Mouse (Mus musculus): ENCODE results near the gene Slc44a3. TPM values are rescaled to one million over a fixed set of nuclear protein-coding genes. Genes with fewer than 3 reads are reported as not detected.
"Not testable (repeated sequence)": the region's sequence is repeated elsewhere in the genome, so short reads cannot be mapped to it uniquely, and the experiment has no call there.

Slc44a3 gene
- total RNA-seq, 2 experiments from 2014 or later, result 0.16 TPM; not detected in 1

DNA sequence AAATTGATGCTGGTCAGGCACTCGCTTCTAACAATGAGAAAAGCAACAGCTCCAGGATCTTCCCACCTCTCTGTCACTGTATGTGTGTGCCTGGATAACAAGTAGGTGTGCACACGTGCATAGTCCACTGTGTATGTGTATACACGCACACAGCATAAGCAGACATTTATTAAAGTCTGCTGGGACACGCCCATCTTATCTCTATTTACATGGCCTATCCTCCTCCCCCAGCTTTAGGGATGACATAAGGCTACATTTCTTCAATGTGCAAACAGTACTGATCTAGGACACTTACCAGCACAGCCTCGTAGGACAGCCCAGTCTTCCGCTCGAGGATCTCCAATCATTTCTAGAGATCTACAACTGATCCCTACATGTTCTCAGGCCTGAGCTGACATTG is 24.1 kb upstream of the Slc44a3 start:
- intact Hi-C loops (cut with DNase I; ENCODE audit: low total_unique reads), result no loop called here
- DNase-seq, result no peak

DNA sequence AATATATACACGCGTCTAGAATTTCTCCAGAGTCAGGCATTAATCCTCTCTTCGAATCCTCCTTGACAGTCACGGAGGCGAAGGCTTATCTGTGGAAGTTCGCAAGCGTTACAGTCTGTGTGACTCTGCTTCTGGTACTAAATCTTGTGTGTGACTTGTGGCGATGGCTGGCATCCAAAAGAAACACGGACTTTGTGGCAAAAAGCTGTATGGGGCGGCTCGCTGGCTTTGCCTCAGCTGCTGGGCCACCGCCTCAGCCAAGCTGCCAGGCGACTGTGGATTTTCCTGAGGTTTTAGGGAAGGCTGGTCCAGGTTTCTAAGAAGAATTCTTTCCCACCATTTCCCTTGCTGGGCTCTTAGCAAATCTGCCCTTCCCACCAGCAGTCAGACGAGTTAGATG is 21.1 kb upstream of the Slc44a3 start:
- no peak for DNase-seq
- intact Hi-C loops (cut with DNase I; ENCODE audit: low total_unique reads), result no loop called here

DNA sequence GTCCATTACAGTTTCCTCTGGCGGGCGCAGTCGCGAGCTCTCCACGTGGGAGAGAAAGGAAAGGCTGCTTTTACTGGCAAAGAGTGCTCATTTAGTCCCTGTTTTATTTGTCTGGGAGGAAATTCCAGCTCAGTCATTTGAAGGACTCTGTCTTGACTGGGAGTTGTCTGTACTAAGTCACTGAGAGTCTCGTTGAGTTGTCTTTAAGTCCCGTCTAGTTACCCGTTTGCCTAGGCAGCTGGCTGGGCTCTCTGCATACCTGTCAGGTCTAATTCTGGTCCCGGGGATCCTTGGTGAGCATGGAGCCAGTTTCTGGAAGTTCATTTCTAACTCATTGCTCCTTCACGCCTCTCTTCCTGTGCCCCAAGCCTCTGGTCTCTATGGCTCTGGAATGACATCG is 20.5 kb upstream of the Slc44a3 start:
- DNase-seq, result no peak
- intact Hi-C loops (cut with DNase I; ENCODE audit: low total_unique reads), result no loop called here

DNA sequence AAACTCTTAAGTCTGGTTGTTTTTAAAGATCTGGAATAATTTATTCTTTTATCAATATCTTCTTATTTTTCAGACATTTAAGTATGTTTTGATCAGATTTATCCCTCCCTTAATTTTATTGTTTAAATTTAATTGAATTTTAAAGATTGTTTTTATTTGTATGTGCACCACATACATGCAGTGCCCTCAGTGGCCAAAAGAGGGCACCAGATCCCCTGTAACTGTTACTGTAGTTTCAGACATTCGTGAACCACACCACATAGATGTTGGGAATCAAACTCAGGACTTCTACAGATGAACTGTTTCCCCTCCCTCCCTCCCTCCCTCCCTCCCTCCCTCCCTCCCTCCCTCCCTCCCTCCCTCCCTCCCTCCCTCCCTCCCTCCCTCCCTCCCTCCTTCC is 18.2 kb upstream of the Slc44a3 start:
- DNase-seq, result peak; percentile 29
- intact Hi-C loops (cut with DNase I; ENCODE audit: low total_unique reads), result loop anchor here (2.0 kb wide), 1 partner anchor 172 kb away; the partner anchor contains the start of gene F3

DNA sequence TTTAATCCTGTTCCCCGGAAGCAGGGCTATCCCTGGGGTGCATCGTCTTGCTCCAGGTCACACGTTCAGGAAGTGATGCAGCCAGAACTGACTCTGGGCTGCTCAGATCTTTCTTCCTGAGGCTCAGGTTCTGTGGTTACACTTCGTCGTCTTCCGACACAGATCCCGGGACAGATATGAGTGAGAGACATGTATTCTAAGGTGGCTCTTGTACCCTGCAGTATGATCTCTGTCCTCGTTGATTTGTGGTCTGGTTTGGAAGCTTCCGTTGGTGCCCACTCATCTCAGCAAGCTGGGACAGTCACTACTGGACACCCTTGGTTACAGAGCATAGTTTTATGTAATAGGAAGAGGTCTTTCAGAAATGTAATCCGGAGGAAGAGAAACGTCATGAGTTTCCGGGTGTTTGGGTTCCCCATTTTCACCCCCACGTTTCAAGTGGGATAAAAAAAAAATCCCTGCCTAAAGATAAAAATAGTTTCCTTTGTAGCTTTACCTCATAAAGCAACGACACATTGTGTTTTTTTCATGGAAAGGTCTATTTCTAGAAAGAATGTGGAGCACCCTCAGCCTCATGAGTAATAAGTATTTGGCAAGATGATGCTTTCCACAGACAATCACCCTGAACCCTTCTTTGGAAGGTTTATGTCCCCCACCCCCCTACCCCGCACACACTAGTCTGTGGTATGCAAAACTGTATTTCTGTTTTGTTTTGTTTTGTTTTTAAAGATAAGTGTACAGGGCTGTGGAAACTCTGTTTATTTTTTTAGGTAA is 15.8 kb upstream of the Slc44a3 start:
- intact Hi-C loops (cut with DNase I; ENCODE audit: low total_unique reads), result no loop called here
- DNase-seq, result no peak

DNA sequence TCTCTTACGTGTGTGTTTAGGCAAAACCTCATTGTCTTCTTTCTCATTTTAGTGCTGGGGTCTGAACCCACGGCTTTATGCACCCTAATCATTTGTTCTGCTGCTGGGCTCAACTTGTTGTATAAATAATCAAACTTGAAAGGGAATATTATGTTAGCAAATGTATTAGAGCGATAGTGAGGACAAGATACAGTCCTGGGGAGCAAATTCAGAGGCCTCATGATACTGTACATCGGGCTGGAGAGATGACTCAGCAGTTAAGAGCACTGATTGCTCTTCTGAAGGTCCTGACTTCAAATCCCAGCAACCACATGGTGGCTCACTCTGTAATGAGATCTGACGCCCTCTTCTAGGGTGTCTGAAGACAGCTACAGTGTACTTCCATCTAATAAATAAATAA is 8.4 kb upstream of the Slc44a3 start:
- DNase-seq, result no peak
- intact Hi-C loops (cut with DNase I; ENCODE audit: low total_unique reads), result no loop called here

DNA sequence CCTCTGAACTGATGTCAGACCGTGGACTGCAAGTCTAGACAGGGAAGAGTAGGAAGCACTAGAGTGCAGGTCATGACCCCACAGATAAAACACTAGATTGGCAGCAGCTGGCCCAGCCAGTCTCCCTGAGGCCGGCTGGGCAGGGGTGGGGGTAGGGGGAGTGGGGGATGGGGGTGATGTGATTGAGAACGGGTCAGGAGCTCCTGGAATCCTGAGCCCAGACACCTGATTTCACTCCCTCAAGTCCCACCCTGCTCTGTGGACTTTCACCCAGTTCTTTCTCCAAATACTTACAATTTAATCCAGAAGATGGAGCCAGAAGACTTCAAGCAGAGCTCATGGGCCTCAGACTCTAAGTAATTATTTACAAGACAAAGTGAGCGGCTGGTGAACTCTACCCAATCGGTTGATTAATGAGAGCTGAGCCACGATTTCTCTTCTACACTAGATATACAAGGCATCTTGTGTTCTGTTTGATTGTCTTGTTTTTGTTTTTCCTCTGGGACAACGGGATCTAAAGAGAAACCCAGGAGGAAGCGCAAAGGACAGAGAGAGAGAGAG is 7.7 kb upstream of the Slc44a3 start:
- DNase-seq, result no peak
- intact Hi-C loops (cut with DNase I; ENCODE audit: low total_unique reads), result loop anchor here (5.0 kb wide), 1 partner anchor 197 kb away; no protein-coding TSS in a partner anchor

DNA sequence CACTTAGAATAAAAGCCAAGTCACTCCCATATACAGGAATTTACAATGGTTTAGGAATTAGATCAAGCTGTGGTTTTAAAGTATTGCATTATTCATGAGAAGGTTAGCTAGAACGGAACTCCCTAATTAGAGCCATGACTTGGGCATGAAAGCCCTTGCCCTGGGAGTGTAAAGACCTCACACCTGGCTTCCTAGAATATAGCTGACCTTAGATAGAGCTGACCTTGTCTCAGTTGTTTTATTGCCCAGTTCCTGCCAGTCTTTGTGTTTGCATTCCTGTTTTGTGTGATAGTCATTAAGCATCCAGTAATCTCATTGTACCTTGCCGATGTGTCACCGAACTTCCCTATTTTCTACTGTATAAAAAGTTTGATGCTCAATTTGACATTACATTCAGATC is 6.6 kb upstream of the Slc44a3 start:
- intact Hi-C loops (cut with DNase I; ENCODE audit: low total_unique reads), result loop anchor here (5.0 kb wide), 1 partner anchor 198 kb away; no protein-coding TSS in a partner anchor

DNA sequence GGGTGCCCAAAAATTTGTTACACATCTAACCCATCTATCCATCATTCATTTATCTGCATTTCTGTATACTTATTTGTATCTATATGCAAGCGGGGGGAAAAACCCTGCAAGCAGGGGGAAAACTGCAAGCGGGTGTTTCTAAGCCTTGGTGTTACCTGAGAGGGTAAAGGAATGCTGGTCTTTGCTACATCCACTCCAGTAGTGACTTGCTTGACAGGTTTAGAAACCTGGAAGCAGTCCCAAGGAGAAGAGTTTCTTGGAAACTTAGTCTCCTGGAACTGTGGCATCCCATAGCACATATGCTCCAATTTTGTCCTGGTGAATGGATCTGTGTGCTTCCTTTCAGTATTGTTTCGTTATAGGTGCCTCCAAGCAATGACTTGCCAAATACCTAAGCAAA is 5.8 kb upstream of the Slc44a3 start:
- intact Hi-C loops (cut with DNase I; ENCODE audit: low total_unique reads), result loop anchor here (5.0 kb wide), 1 partner anchor 199 kb away; no protein-coding TSS in a partner anchor

More for the DNA sequence above, 6.6 kb upstream of the Slc44a3 start:
- DNase-seq, result not testable (repeated sequence)

DNA sequence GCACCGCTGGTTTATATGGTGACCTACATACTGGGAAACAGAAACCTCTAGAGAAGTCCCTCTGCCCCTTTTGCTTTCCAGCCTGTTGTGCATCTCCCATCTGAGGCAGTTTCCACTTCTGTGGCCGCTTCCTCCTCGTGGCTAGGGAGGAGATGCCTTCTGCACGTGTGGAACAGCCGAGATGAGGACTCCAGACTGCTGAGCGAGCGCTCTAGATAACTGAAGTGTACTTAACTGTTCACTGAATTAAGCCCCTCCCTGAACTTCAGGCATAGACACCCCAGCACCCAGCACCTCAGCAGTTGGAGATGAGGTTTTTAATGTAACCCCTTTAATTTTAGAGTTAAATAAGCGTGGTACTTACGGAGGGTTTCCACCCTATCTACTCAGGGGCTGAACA is 4.6 kb upstream of the Slc44a3 start:
- intact Hi-C loops (cut with DNase I; ENCODE audit: low total_unique reads), result loop anchor here (5.0 kb wide), 1 partner anchor 200 kb away; no protein-coding TSS in a partner anchor
- no peak for DNase-seq

More for the DNA sequence above, 5.8 kb upstream of the Slc44a3 start:
- no peak for DNase-seq

DNA sequence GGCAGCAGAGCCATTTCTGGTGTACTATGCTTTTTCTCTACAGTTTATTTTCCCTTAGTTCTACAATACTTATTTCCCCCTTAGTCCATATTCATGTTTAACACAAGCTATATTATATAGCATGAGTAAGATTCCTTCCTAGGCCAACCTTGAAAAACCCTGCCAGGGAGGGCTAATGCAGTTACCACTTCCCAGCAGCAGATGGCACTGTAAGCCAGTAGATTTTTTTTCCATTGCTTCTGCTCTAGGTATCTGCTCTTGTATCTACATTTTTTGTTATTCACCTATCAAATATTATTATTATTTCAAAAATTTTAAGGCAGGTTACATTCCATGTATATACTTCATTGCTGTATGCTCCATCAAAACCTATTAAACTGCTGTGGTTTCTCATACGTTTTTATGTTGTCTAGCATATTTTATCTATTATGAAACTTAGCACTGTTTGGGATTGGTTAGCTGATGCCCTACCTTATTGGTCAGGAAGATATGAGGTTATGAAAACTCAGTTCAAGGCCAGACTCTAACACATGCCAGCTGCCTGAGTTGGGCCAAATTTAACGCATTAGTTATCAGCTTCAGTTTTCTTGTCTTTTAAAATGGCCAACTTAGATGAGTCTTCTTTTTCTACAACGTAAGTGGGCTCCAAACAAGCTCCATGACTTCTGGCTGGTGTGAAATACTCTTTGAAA is 3.8 kb upstream of the Slc44a3 start:
- intact Hi-C loops (cut with DNase I; ENCODE audit: low total_unique reads), result loop anchor here (5.0 kb wide), 1 partner anchor 201 kb away; no protein-coding TSS in a partner anchor
- no peak for DNase-seq

DNA sequence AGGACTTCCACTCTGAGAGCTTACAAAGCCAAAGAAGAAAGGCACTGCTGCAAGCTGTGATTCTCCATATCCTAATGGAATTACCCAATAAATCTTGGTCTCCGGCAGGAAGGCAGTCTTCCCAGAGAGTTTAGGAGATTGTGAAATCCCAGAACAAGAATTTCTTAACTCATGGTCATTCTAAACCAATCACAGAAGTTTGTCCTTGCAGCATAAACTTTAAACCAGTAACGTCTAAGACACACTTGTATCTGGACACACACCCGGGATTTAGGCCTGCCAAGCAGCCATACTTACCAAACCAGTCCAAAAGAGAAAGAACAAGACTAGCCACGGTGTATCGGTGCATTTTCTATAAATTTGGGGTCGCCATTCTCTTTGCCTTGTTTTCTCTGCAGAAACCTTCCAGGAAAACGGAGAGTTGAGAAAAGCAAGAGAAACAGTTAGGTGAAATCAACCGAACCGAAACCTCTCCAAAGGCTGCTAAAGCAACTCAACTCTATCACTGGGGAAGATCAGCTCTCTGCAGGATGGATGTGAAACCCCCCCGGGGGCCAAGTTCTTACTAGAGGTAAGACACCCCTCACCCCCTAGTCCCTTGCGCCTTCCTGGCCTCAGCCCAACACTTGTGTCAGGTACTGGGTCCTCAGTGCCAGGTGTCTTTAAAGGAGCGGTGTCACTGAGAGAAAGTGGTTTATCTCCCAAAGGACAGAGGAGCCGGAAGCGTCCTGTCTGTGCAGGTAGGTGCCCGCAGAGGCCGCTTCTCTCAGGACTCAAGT is 645 bp downstream of the Slc44a3 start:
- peak; percentile 20 for DNase-seq
- intact Hi-C loops (cut with DNase I; ENCODE audit: low total_unique reads), result no loop called here

DNA sequence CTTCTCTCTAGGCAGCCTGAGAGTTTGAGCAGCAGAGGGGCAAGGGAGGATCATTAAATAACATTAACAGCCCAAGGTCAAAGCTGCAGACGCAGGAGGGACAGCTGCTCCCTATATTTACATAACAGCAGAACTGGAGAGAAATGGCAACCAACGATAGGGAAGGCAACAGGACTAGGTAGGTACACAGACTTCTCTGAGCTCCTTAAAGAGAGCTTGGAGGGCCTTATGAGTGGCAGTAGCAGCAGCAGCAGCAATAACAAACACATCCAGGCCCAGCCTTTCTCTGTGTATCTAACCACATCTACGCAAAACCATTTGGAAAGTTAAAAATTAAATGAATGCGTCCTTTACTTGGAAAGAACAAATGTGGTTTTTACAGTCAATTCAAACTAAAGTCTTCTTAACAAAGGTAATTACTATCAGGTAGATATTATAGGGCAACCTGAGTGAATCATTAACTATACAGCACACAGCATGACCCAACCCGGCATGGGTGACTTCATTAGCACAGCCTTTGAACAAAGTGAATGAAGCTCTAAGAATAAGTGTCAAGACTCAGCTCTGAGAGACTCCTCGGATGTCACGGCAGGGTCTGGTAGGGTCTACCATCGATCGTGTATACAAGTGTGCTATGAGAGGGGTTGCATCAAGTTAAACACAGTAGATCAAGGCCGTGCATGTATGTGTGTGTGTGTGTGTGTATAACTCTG is 1.5 kb downstream of the Slc44a3 start:
- intact Hi-C loops (cut with DNase I; ENCODE audit: low total_unique reads), result no loop called here
- DNase-seq, result no peak

DNA sequence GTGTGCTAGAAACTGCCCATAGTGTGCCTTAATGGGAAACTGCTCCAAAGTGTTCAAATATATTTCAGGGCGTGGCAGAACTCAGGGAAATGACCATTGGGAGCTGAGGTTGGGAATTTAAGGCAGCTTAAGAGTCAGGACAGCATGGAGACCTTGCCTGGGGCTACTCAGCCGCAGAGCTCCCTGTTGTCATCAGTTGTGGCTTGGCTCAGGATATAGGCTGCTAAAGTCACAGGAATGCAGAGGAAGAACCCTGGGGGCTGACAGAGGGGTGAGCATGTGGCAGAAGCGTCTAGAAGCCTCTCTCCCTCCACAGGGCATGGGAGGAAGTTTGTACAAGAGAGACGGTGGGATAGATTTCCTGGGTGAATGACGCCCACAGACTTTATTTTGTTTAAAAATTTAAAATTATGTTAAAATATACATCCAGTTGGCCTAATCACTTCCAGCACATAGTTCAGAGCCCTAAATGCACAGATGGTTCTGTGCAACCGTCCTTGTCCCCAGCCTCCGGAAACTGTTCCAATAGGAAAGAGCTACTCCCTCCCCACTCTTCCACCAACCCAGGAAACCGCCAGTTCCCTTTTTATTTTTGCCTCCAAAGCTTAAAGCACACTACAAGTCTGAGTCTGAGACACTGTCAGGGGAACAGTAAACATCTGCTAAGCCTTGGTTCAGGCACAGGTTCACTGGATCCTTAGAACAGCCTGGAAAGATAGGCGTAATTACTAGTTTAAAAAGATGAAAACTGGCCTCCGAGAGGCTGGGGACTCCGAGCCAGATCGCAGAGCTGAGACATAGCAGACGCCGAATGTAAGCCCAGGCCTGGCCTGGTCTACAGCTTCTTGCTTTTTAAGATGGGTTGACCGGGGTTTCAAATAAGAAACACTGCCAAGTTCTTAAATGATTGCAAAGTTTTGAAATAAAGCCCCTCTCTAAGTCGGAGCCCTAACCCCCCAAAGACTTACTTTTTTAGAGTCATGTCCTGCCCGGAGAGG is 5.8 kb downstream of the Slc44a3 start:
- no peak for DNase-seq
- intact Hi-C loops (cut with DNase I; ENCODE audit: low total_unique reads), result no loop called here

DNA sequence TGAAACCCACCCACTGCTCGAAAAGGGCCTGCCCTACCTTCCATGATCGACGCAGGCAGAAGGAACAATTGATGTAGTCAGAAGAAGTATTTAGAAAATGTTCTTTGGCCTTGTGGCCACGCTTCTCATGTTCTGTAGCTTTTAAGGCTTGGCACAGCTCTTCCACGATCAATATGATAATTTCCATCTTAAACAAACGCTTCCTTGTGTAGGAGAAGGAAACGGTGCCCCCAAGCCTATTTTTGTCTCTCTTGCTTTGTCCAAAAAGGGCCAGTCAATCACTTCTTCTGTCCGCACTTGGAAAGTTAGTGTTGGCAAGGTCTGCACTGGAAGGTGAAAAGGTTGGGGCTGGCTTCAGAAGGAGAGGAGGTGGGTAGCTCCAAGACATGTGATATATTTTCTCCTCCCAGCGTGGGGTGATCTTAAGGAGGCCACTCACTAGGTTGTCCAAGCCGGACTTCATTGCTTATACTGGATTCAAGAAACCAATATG is 10.5 kb downstream of the Slc44a3 start:
- intact Hi-C loops (cut with DNase I; ENCODE audit: low total_unique reads), result no loop called here
- no peak for DNase-seq

DNA sequence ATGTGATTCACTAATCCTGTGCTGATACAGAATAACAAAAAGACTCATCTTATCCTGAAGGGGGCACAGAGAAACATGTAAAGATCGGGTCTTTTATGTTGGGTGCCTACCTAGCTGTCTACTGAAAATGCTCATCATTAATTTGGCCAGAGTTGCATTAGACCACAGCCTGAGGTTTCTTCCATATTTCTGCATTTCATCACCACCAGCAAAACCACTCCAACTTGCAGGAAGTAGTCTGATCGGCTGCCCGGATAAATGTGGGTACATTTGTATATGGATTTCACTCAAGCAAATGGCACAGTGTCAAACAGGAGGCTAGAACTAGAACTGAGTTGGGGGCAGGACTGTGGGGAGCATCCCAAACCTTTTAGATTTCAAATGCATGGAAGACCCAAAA is 11.1 kb downstream of the Slc44a3 start:
- intact Hi-C loops (cut with DNase I; ENCODE audit: low total_unique reads), result no loop called here
- DNase-seq, result no peak

DNA sequence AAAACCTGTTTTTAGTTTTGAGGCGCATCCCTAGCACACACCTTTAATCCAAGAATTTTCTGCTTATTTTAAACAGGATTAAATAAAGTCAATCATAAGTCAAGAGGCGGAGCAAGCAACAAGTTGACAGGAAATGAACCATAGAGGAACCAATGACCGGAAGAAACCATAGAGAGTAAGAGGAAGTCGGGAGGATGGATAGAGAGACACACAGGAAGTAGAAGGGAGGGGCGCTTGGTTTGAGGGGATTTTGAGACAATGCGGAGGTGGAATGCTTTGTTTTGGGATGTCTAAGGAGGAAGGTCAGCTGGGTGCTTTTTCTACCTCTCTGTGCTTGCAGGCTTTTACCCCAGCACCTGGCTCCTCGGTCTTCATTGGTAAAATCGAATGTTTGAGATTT is 15.2 kb downstream of the Slc44a3 start:
- no peak for DNase-seq
- intact Hi-C loops (cut with DNase I; ENCODE audit: low total_unique reads), result no loop called here

DNA sequence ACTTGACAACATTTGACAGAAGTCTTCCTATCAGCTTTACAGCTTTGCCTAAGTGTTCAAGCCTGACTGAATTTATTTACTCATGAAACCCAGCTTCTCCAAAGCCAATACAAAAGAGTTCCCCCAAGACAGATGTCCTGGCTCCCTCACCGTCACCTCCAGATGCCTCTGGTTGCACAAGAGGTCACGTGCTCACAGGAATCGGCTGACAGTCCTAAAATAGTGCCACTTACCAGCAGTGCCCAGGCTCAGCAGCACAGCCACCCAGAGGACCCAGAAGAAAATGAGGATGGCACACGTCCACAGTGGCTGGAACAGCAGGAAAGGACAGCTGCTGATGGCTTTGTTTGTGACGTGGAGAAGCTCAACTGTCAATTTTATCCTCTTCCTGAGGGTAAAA is 23.1 kb downstream of the Slc44a3 start:
- no peak for DNase-seq
- intact Hi-C loops (cut with DNase I; ENCODE audit: low total_unique reads), result no loop called here

Measured in gastrocnemius, postnatal 14 days (tissue).